Mouse (Mus musculus) fat pad, adult 2 months (tissue): ENCODE measurements around the gene Chrna3.

Source experiments
- DNase-seq: peaks from one replicate; pipeline ENCODE4 v3.0.0-alpha.2; 2011; ENCODE audit warnings: low read depth, low spot score; ENCODE audit errors: extremely low read depth

The Chrna3 gene

GRCm38 (mm10) chr9:55003609-55004008 is 22.8 kb downstream of the Chrna3 start:
- no peak for DNase-seq

- DNase-seq = no peak
Observed at GRCm38 (mm10) chr9:54995645-54996044, 30.7 kb downstream of the Chrna3 start.

- no peak for DNase-seq
Observed at GRCm38 (mm10) chr9:54994381-54994780, 32.0 kb downstream of the Chrna3 start.

- DNase-seq = no peak
Observed at GRCm38 (mm10) chr9:54990362-54990761, 36.0 kb downstream of the Chrna3 start.

GRCm38 (mm10) chr9:54982401-54982800 is 44.0 kb downstream of the Chrna3 start:
- DNase-seq = no peak

GRCm38 (mm10) chr9:54981291-54982191 is 44.8 kb downstream of the Chrna3 start:
- DNase-seq = no peak

- DNase-seq = no peak
Observed at GRCm38 (mm10) chr9:54980674-54981073, 45.7 kb downstream of the Chrna3 start, which contains the start of gene Chrna5. Gene Chrna5 (plus strand): TSS chr9:54980880.

GRCm38 (mm10) chr9:54969972-54970637 is 56.3 kb downstream of the Chrna3 start:
- no peak for DNase-seq

- no peak for DNase-seq
Observed at GRCm38 (mm10) chr9:54963669-54964068, 62.7 kb downstream of the Chrna3 start.

GRCm38 (mm10) chr9:54961059-54961458 is 65.3 kb downstream of the Chrna3 start:
- no peak for DNase-seq
